In genomic region chr9:63074803-63075202, GRCm38 (mm10) we compare ENCODE assay signal across 9 mouse cellular contexts.
DNase-seq lines count a peak whose midpoint lies in the region; ATAC-seq and TF ChIP-seq lines count a peak whose summit lies in the region.
"Had no signal": no experiment of that assay in that cellular context is flagged by ENCODE, and none has a peak within 500 bp of the region (broad histone marks: within the 10 kb centered on the region; RNA-seq: fewer than 3 reads in every experiment).

No protein-coding gene starts in this region.

- no peak overlapping the region for H3K9ac ChIP-seq in hindbrain, embryonic 13.5 days
- H3K9ac ChIP-seq in hindbrain, embryonic 12.5 days: no peak overlapping the region

- no peak overlapping the region for H3K4me2 ChIP-seq in hindbrain, embryonic 13.5 days
- H3K4me2 ChIP-seq in hindbrain, embryonic 12.5 days (replicated peaks): no peak overlapping the region

- DNase-seq in heart, adult 8-10 months (ENCODE audit: low spot score): peak; percentile 28
- DNase-seq in limb, embryonic 10.5 days (ENCODE audit: low spot score): no peak
- DNase-seq in spleen, adult 12 weeks (ENCODE audit: low spot score): no peak
- no peak for DNase-seq in adrenal gland, adult 8-10 months
- no peak for DNase-seq in right cerebral cortex, postnatal 4 days
- DNase-seq: right cerebral cortex, adult 18-20 months had no signal

- 0 out of 2 replicates have a peak overlapping the region, but pooled peaks have one; percentile 30 for H3K27ac ChIP-seq in hindbrain, embryonic 13.5 days
- no peak overlapping the region for H3K27ac ChIP-seq in hindbrain, embryonic 12.5 days
- peak overlapping the region; percentile 76 for H3K27ac ChIP-seq in limb, embryonic 10.5 days

- H3K36me3 ChIP-seq in hindbrain, embryonic 13.5 days: no peaks in the 10 kb centered on the region
- no peaks in the 10 kb centered on the region for H3K36me3 ChIP-seq in hindbrain, embryonic 12.5 days
- no peaks in the 10 kb centered on the region for H3K36me3 ChIP-seq in E14TG2a.4 (ENCODE audit: insufficient read depth, low read length)
- H3K36me3 ChIP-seq in limb, embryonic 10.5 days: no peaks in the 10 kb centered on the region

- no peak overlapping the region for H3K4me3 ChIP-seq in hindbrain, embryonic 13.5 days
- H3K4me3 ChIP-seq in hindbrain, embryonic 12.5 days: no peak overlapping the region
- peak overlapping the region; percentile 39 for H3K4me3 ChIP-seq in E14TG2a.4 (replicated peaks; ENCODE audit: low read length)
- H3K4me3 ChIP-seq in limb, embryonic 10.5 days: no peak overlapping the region

- no peak for TF ChIP-seq CTCF in E14TG2a.4 (conservative IDR thresholded peaks at IDR 0.05; ENCODE audit: low read length)

- WGBS in hindbrain, embryonic 13.5 days: 45% methylated on average over 7 of the region's 7 CpGs
- 38% methylated on average over 7 of the region's 7 CpGs for WGBS in hindbrain, embryonic 12.5 days
- 39% methylated on average over 7 of the region's 7 CpGs for WGBS in limb, embryonic 10.5 days

- no peaks in the 10 kb centered on the region for H3K9me3 ChIP-seq in hindbrain, embryonic 13.5 days
- H3K9me3 ChIP-seq in hindbrain, embryonic 12.5 days (replicated peaks): no peaks in the 10 kb centered on the region
- H3K9me3 ChIP-seq in E14TG2a.4 (ENCODE audit: low read length): no peaks in the 10 kb centered on the region
- no peaks in the 10 kb centered on the region for H3K9me3 ChIP-seq in limb, embryonic 10.5 days (replicated peaks)

- peaks cover 20% of the 10 kb centered on the region for H3K4me1 ChIP-seq in hindbrain, embryonic 13.5 days (replicated peaks)
- H3K4me1 ChIP-seq in hindbrain, embryonic 12.5 days: peaks cover 17% of the 10 kb centered on the region
- H3K4me1 ChIP-seq in E14TG2a.4 (replicated peaks; ENCODE audit: low read depth, low read length): peaks cover 55% of the 10 kb centered on the region
- H3K4me1 ChIP-seq in limb, embryonic 10.5 days: peaks cover 54% of the 10 kb centered on the region

- no peaks in the 10 kb centered on the region for H3K27me3 ChIP-seq in hindbrain, embryonic 13.5 days
- no peaks in the 10 kb centered on the region for H3K27me3 ChIP-seq in hindbrain, embryonic 12.5 days
- H3K27me3 ChIP-seq in E14TG2a.4 (ENCODE audit: insufficient read depth, low read length): no peaks in the 10 kb centered on the region
- no peaks in the 10 kb centered on the region for H3K27me3 ChIP-seq in limb, embryonic 10.5 days (ENCODE audit: low read depth, poor library complexity, severe bottlenecking)

- ATAC-seq in hindbrain, embryonic 13.5 days (ENCODE audit: low FRiP score): no peak
- no peak for ATAC-seq in hindbrain, embryonic 12.5 days (ENCODE audit: low FRiP score)
